Mouse (Mus musculus): ENCODE data around the gene Gmeb1.

- no peak for TF ChIP-seq EP300 (IDR thresholded peaks at IDR 0.05)
- no peak for TF ChIP-seq CTCF (IDR thresholded peaks at IDR 0.05)
Observed at GRCm38 (mm10) chr4:132245643-132246042, 15.8 kb downstream of the Gmeb1 start.
